Comparison of ENCODE assay signal across 18 mouse cellular contexts in genomic region chr8:3308205-3308800, GRCm38 (mm10). TPM values are rescaled to one million over a fixed set of nuclear protein-coding genes. Genes with fewer than 3 reads are reported as not detected.
DNase-seq lines count a peak whose midpoint lies in the region; ATAC-seq and TF ChIP-seq lines count a peak whose summit lies in the region.
"Not testable (repeated sequence)": the region's sequence is repeated elsewhere in the genome, so short reads cannot be mapped to it uniquely, and the experiment has no call there.
"Had no signal": no experiment of that assay in that cellular context is flagged by ENCODE, and none has a peak within 500 bp of the region (broad histone marks: within the 10 kb centered on the region; RNA-seq: fewer than 3 reads in every experiment).

No protein-coding gene starts in this region.

- not testable (repeated sequence) for H3K36me3 ChIP-seq in spleen, adult 2 months (ENCODE audit: control insufficient read depth, insufficient read depth, low read length)

- H3K27me3 ChIP-seq in spleen, adult 2 months (ENCODE audit: control insufficient read depth, insufficient read depth, low read length) = not testable (repeated sequence)

- ATAC-seq in common myeloid progenitor, adult 5-6 weeks (replicated peaks; ENCODE audit: low read depth, poor library complexity, severe bottlenecking) = peak; percentile 56; the same call in 1 of the 2 replicates
- ATAC-seq in hematopoietic stem cell, adult 5-6 weeks (replicated peaks in 1 of 2; ENCODE audit: insufficient read depth in 1 of 2, low FRiP score in 2 of 2, low TSS enrichment in 1 of 2, low read depth in 1 of 2, poor library complexity in 2 of 2, severe bottlenecking in 2 of 2) = peak; percentile 32 to 58; a peak in 1 of 4 replicates
- ATAC-seq in megakaryocyte progenitor cell, adult 5-6 weeks (replicated peaks; ENCODE audit: poor library complexity) = peak; percentile 76

- WGBS in spleen, adult 2 months = 44% methylated on average over 13 of the region's 13 CpGs

- H3K4me1 ChIP-seq in spleen, adult 2 months (ENCODE audit: control insufficient read depth, insufficient read depth, insufficient read length) = not testable (repeated sequence)

- peak; percentile 50 for DNase-seq in MEL-GATA-1-ER (ENCODE audit: extremely low read depth, low read depth)
- peak; percentile 7 for DNase-seq in left cerebral cortex, adult 11 months (ENCODE audit: low spot score)
- DNase-seq in lung, postnatal 25 days (ENCODE audit: low spot score) = peak; percentile 26
- not testable (repeated sequence) for DNase-seq in spleen, adult 2 months (ENCODE audit: low read depth in 1 of 2, low spot score in 2 of 2)

- not testable (repeated sequence) for TF ChIP-seq CTCF in spleen, adult 2 months (IDR thresholded peaks at IDR 0.05; ENCODE audit: extremely low read depth, insufficient read depth, insufficient read length, insufficient replicate concordance)

- not testable (repeated sequence) for H3K27ac ChIP-seq in spleen, adult 2 months (ENCODE audit: insufficient read depth, low read length)

- peak overlapping the region; percentile 3; the same call in 1 of the 2 replicates for H3K4me3 ChIP-seq in spleen, adult 2 months (ENCODE audit: extremely low read depth, insufficient read depth, insufficient read length)

- TF ChIP-seq POLR2A in spleen, adult 2 months (IDR thresholded peaks at IDR 0.05; ENCODE audit: low read depth, low read length) = not testable (repeated sequence)

RNA-seq across cellular contexts. Expression of gene Insr, which starts 28.9 kb away (rescaled TPM):
- 11.4 and 14.8 TPM in 2 replicates for total RNA-seq in common myeloid progenitor, adult 5-6 weeks (2017)
- 15.3 and 19.0 TPM in 2 replicates for total RNA-seq in hematopoietic stem cell, adult 5-6 weeks (2017)
- 15.9 and 21.0 TPM in 2 replicates for total RNA-seq in megakaryocyte progenitor cell, adult 5-6 weeks (2015)
- total RNA-seq in megakaryocyte progenitor cell, adult 5-6 weeks (2017) = 9.7 and 10.3 TPM in 2 replicates
- 7.2 and 10.1 TPM in 2 replicates for polyA plus RNA-seq in spleen, adult 2 months (2012; rRNA removed)

RNA-seq across cellular contexts. Expression of gene A430078G23Rik, which starts 44.9 kb away (rescaled TPM):
- total RNA-seq in common myeloid progenitor, adult 5-6 weeks (2017) = 22.7 and 25.9 TPM in 2 replicates
- total RNA-seq in hematopoietic stem cell, adult 5-6 weeks (2017) = 40.1 and 40.4 TPM in 2 replicates
- total RNA-seq in megakaryocyte progenitor cell, adult 5-6 weeks (2015) = 6.6 and 10.0 TPM in 2 replicates
- 16.5 and 23.9 TPM in 2 replicates for total RNA-seq in megakaryocyte progenitor cell, adult 5-6 weeks (2017)
- polyA plus RNA-seq in spleen, adult 2 months (2012; rRNA removed) = 28.3 and 28.6 TPM in 2 replicates
- total RNA-seq: CH12.LX; gastrocnemius, adult 8-10 months had no signal
- polyA plus RNA-seq: cerebellum, adult 2 months; cortical plate, adult 2 months; embryonic facial prominence, embryonic 13.5 days; erythroblast, embryonic 14.5 days; heart, embryonic 14.5 days; heart, postnatal 0 days; hindbrain, embryonic 10.5 days; hindbrain, embryonic 13.5 days; hindbrain, embryonic 16.5 days had no signal
